Mouse (Mus musculus) lung, embryonic 16.5 days (tissue): Measurements from ENCODE around the gene Kif2a. TPM values are rescaled to one million over a fixed set of nuclear protein-coding genes. Genes with fewer than 3 reads are reported as not detected.
A peak's percentile ranks its signal among the peaks of the same experiment; 100 is the strongest.

ENCODE experiments used
- ATAC-seq: fragments of 200-750 bp; cut with Nextera tagmentation; 2 replicates; pipeline ENCODE4 v1.8.0; 2017; ENCODE audit warnings: low read depth, mild to moderate bottlenecking, moderate library complexity
- H3K27ac ChIP-seq: fragments of 300-500 bp; sonication (generic); 2 replicates; pipeline ENCODE4 v1.5.1; 2014; ENCODE audit warnings: mild to moderate bottlenecking, control low read depth, low read length
- H3K27me3 ChIP-seq: fragments of 300-500 bp; sonication (generic); 2 replicates; pipeline ENCODE4 v1.6.1; 2014; ENCODE audit warnings: low read depth, low read length, mixed read lengths; ENCODE audit not compliant: control insufficient read depth, insufficient read depth
- H3K36me3 ChIP-seq: fragments of 300-500 bp; sonication (generic); 2 replicates; pipeline ENCODE4 v1.6.1; 2014; ENCODE audit warnings: low read length; ENCODE audit not compliant: control insufficient read depth, insufficient read depth
- H3K4me1 ChIP-seq: fragments of 300-500 bp; sonication (generic); replicated peaks from 2 replicates; pipeline ENCODE4 v1.6.1; 2014; ENCODE audit warnings: low read length, mixed read lengths; ENCODE audit not compliant: control insufficient read depth, insufficient read depth
- H3K4me2 ChIP-seq: fragments of 300-500 bp; sonication (generic); 2 replicates; pipeline ENCODE4 v1.6.1; 2014; ENCODE audit warnings: low read depth, low read length, control low read depth
- H3K4me3 ChIP-seq: fragments of 300-500 bp; sonication (generic); 2 replicates; pipeline ENCODE4 v1.5.1; 2014; ENCODE audit warnings: mild to moderate bottlenecking, low read length, control low read depth
- H3K9ac ChIP-seq: fragments of 300-500 bp; sonication (generic); 2 replicates; pipeline ENCODE4 v1.6.1; 2014; ENCODE audit warnings: low read length, control low read depth
- H3K9me3 ChIP-seq: fragments of 300-500 bp; sonication (generic); 2 replicates; pipeline ENCODE4 v1.6.1; 2016; ENCODE audit warnings: low read length; ENCODE audit not compliant: control insufficient read depth
- WGBS: fragments of 180-500 bp; shearing (Covaris S2); extraction: QIAGEN DNeasy Blood & Tissue Kit; methylation state at CpG from one replicate; pipeline ENCODE4 v1.1.7; 2014; 5-methylcytosine and 5-hydroxymethylcytosine counted together
- polyA plus RNA-seq: library from polyadenylated mRNA; unstranded; fragments of >200 nt; fragmentation: Nextera tagmentation; extraction: Ambion mirVana; gene quantifications from 2 replicates; pipeline ENCODE4 v1.2.1, GENCODE M21; 2015

Kif2a gene
- polyA plus RNA-seq, 1 experiment from 2014 or later, result 14.4 TPM

- peak; percentile 100 for ATAC-seq
- Histone ChIP-seq H3K4me3 (peak within 1 kb of the TSS; percentile 98), H3K4me2 (peak within 1 kb of the TSS; percentile 81), H3K36me3 (peaks cover 14% of the 10 kb centered on the region), H3K27ac (peak within 1 kb of the TSS; percentile 94), H3K9me3 (no peaks in the 10 kb centered on the region), H3K4me1 (peaks cover 10% of the 10 kb centered on the region), H3K9ac (peak within 1 kb of the TSS; percentile 91), H3K27me3 (no peaks in the 10 kb centered on the region)
- under 1% methylated on average over 68 of the region's 68 CpGs for WGBS
Measured at GRCm38 (mm10) chr13:106946594-106947540, 75.1 kb downstream of the Kif2a start, which contains the start of gene Dimt1. TSS of gene Dimt1 (plus strand) at chr13:106947127.

- ATAC-seq, result no peak
- Histone ChIP-seq H3K4me2 (no peak overlapping the region), H3K36me3 (peaks cover 5% of the 10 kb centered on the region; the same call in 1 of the 2 replicates), H3K9ac (no peak overlapping the region), H3K27ac (no peak overlapping the region), H3K9me3 (no peaks in the 10 kb centered on the region), H3K27me3 (no peaks in the 10 kb centered on the region), H3K4me3 (no peak overlapping the region), H3K4me1 (peaks cover 10% of the 10 kb centered on the region)
- 80% methylated on average over 9 of the region's 9 CpGs for WGBS
Measured at GRCm38 (mm10) chr13:106945518-106945917, 76.4 kb downstream of the Kif2a start.

GRCm38 (mm10) chr13:106942721-106943120 lies 79.2 kb downstream of the Kif2a start:
- no peak overlapping the region for H3K4me2 ChIP-seq
- no peaks in the 10 kb centered on the region for H3K27me3 ChIP-seq
- no peak for ATAC-seq

GRCm38 (mm10) chr13:106941211-106941976 lies 80.5 kb downstream of the Kif2a start:
- WGBS, result 28% methylated on average over 7 of the region's 7 CpGs
- no peak overlapping the region for H3K9ac ChIP-seq
- H3K27ac ChIP-seq, result no peak overlapping the region
- no peak overlapping the region; the same call in 1 of the 2 replicates for H3K4me2 ChIP-seq
- H3K9me3 ChIP-seq, result no peaks in the 10 kb centered on the region
- H3K4me1 ChIP-seq, result 0 out of 2 replicates have a peak, but pooled peaks cover 2% of the 10 kb centered on the region
- no peak for ATAC-seq
- 0 out of 2 replicates have a peak overlapping the region, but pooled peaks have one; percentile 12 for H3K4me3 ChIP-seq
- H3K36me3 ChIP-seq, result no peaks in the 10 kb centered on the region
- H3K27me3 ChIP-seq, result no peaks in the 10 kb centered on the region

More at GRCm38 (mm10) chr13:106942721-106943120, 79.2 kb downstream of the Kif2a start:
- Histone ChIP-seq H3K9ac (no peak overlapping the region), H3K27ac (no peak overlapping the region), H3K4me3 (no peak overlapping the region), H3K4me1 (peaks cover 2% of the 10 kb centered on the region), H3K9me3 (no peaks in the 10 kb centered on the region), H3K36me3 (no peaks in the 10 kb centered on the region)
- 75% methylated on average over 1 of the region's 1 CpGs for WGBS

GRCm38 (mm10) chr13:106937138-106937472 lies 84.8 kb downstream of the Kif2a start:
- H3K27me3 ChIP-seq, result no peaks in the 10 kb centered on the region
- peaks cover 6% of the 10 kb centered on the region for H3K4me1 ChIP-seq
- peak overlapping the region; percentile 91 for H3K9ac ChIP-seq
- peak overlapping the region; percentile 98 for H3K4me3 ChIP-seq
- no peak for ATAC-seq
- no peaks in the 10 kb centered on the region for H3K36me3 ChIP-seq
- 26% methylated on average over 7 of the region's 7 CpGs for WGBS
- no peaks in the 10 kb centered on the region for H3K9me3 ChIP-seq
- H3K4me2 ChIP-seq, result peak overlapping the region; percentile 51
- no peak overlapping the region for H3K27ac ChIP-seq

GRCm38 (mm10) chr13:106936256-106937137 lies 85.4 kb downstream of the Kif2a start, which contains the start of gene Ipo11:
TSS of gene Ipo11 (minus strand) at chr13:106936958.
- Histone ChIP-seq H3K27me3 (no peaks in the 10 kb centered on the region), H3K4me3 (peak within 1 kb of the TSS; percentile 98), H3K9ac (peak within 1 kb of the TSS; percentile 91), H3K27ac (peak within 1 kb of the TSS; percentile 84), H3K4me2 (peak within 1 kb of the TSS; percentile 51), H3K36me3 (no peaks in the 10 kb centered on the region), H3K9me3 (no peaks in the 10 kb centered on the region), H3K4me1 (peaks cover 6% of the 10 kb centered on the region)
- ATAC-seq, result peak; percentile 98
- WGBS, result under 1% methylated on average over 84 of the region's 84 CpGs

GRCm38 (mm10) chr13:106935871-106936255 lies 86.1 kb downstream of the Kif2a start:
- 3% methylated on average over 9 of the region's 9 CpGs for WGBS
- peak overlapping the region; percentile 51 for H3K4me2 ChIP-seq
- H3K9ac ChIP-seq, result peak overlapping the region; percentile 91
- peak overlapping the region; percentile 84 for H3K27ac ChIP-seq
- peak overlapping the region; percentile 98 for H3K4me3 ChIP-seq
- H3K9me3 ChIP-seq, result no peaks in the 10 kb centered on the region
- no peak for ATAC-seq
- no peaks in the 10 kb centered on the region for H3K27me3 ChIP-seq
- peaks cover 6% of the 10 kb centered on the region for H3K4me1 ChIP-seq
- no peaks in the 10 kb centered on the region for H3K36me3 ChIP-seq

- H3K9ac ChIP-seq, result no peak overlapping the region
- no peak for ATAC-seq
Measured at GRCm38 (mm10) chr13:106929201-106929600, 92.7 kb downstream of the Kif2a start.

More at GRCm38 (mm10) chr13:106929201-106929600, 92.7 kb downstream of the Kif2a start:
- 80% methylated on average over 2 of the region's 2 CpGs for WGBS
- H3K9me3 ChIP-seq, result peaks cover 3% of the 10 kb centered on the region; the same call in 1 of the 2 replicates
- H3K36me3 ChIP-seq, result no peaks in the 10 kb centered on the region; the same call in 1 of the 2 replicates
- no peaks in the 10 kb centered on the region for H3K4me1 ChIP-seq
- no peaks in the 10 kb centered on the region for H3K27me3 ChIP-seq
- H3K4me3 ChIP-seq, result no peak overlapping the region
- H3K4me2 ChIP-seq, result no peak overlapping the region
- no peak overlapping the region for H3K27ac ChIP-seq
